Mouse (Mus musculus): ENCODE measurements around the gene Cry2. TPM values are rescaled to one million over a fixed set of nuclear protein-coding genes. Genes with fewer than 3 reads are reported as not detected.

The Cry2 gene
- polyA plus RNA-seq (2014; fragmentation: Illumina TruSeq; extraction: RNeasy Lipid Tissue Mini Kit (QIAGEN cat#74804)): 4.7 TPM

GRCm38 (mm10) chr2:92433578-92434374 is at the start of gene Cry2:
Cry2 (minus strand) TSS chr2:92434043.

DNA sequence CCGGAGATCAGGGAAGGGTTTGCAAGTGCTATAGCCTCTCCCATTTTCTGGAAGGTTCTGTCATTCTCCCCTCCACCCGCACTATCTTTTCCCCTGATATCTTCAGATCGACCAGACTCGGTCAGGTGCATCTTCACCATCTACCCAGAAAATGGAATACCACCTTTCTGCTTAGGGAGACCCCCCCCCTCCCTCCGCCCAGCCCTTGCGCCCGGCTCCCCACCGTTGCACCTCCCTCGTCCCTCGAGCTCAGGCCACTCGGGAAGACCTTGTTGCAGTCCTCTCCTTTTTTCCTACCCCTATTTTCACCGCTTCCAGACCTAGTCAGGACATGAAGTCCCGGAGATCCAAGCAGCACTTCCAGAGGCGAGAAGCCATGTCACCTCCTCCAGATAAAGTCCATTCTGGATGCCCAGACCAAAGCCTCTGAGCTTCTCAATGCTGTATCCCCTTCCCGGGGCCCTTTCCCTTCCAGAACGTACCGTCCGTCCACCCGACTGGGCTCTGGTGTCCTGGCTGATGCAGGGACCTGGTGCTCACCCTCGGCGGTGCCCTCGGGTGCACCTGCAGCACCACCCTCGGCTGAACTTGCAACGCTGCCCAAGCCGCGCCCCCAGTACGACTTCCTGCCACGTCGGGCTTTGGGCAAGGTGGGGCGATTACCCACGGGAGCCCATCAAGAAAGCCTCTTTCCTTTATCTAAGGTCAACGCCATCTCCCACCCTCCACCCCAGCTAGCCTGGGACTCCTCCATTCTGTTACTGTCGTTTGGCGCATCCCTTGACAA is 26.3 kb upstream of the Cry2 start, which contains the start of gene Slc35c1:
Slc35c1 (minus strand) TSS at position 618 of the 787 bp plus-strand sequence.

GRCm38 (mm10) chr2:92401091-92401561 is 32.7 kb downstream of the Cry2 start, which contains the start of gene Mapk8ip1:
Mapk8ip1 (minus strand) TSS chr2:92401263.

DNA sequence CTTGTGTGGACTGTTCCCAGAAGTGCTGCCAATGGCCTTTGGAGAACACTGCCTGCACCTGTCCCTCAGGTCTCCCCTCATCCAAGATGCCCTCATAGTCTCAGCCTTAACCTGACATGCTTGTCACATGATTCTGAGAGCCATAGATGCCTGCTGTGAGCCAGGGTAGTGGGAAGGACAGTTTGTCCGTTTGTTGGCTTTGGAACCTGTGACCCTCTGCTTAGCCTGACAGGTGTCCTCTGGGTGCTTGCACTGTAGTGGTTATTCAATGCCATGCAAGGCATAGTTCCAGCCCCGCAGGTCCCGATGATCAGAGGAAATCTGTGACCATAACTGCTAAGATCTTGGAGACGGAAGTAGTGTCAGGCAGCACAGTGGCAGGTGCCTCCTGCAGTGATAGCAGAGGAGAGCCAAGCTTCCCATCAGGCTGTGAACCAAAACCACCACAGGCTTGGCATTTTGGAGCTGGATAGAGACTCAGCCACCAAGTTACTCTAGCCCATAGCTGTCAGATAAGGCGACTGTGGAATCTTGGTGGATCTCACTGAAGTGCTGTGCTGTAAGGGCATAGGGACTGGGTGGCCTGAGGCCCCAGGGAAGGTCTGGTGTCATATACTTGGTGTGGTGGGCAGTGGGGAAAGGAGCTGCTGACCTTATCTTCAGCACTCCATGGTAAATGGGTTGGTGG is 51.8 kb downstream of the Cry2 start, which contains the start of gene 1700029I15Rik:
1700029I15Rik (plus strand) TSS at position 638 of the 688 bp plus-strand sequence.

GRCm38 (mm10) chr2:92374514-92374913 is 59.3 kb downstream of the Cry2 start, which contains the start of the genes Pex16 and Large2:
Pex16 (plus strand) TSS chr2:92374676.
Large2 (minus strand) TSS chr2:92374869.

Other genes with a start within 250 kb of the Cry2 start
- not detected for gene Pex16, start 59.4 kb downstream of the Cry2 start, polyA plus RNA-seq (2014; fragmentation: Illumina TruSeq; extraction: RNeasy Lipid Tissue Mini Kit (QIAGEN cat#74804))
- 1.3 TPM for gene Large2, start 59.2 kb downstream of the Cry2 start, polyA plus RNA-seq (2014; fragmentation: Illumina TruSeq; extraction: RNeasy Lipid Tissue Mini Kit (QIAGEN cat#74804))
- gene 1700029I15Rik, start 51.5 kb downstream of the Cry2 start, polyA plus RNA-seq (2014; fragmentation: Illumina TruSeq; extraction: RNeasy Lipid Tissue Mini Kit (QIAGEN cat#74804)): not detected
- 1.6 TPM for gene Mapk8ip1, start 32.8 kb downstream of the Cry2 start, polyA plus RNA-seq (2014; fragmentation: Illumina TruSeq; extraction: RNeasy Lipid Tissue Mini Kit (QIAGEN cat#74804))
- gene Slc35c1, start 26.5 kb upstream of the Cry2 start, polyA plus RNA-seq (2014; fragmentation: Illumina TruSeq; extraction: RNeasy Lipid Tissue Mini Kit (QIAGEN cat#74804)): 3.2 TPM
- 0.77 TPM for gene Chst1, start 165.7 kb upstream of the Cry2 start, polyA plus RNA-seq (2014; fragmentation: Illumina TruSeq; extraction: RNeasy Lipid Tissue Mini Kit (QIAGEN cat#74804))